Mouse (Mus musculus): ENCODE measurements at regions not wholly inside any gene's neighbourhood (a gene's known extent, or its start where the extent isn't known, plus 50 kb on each side); places are given as distances from the start of the nearest gene placed in this dataset.

DNA sequence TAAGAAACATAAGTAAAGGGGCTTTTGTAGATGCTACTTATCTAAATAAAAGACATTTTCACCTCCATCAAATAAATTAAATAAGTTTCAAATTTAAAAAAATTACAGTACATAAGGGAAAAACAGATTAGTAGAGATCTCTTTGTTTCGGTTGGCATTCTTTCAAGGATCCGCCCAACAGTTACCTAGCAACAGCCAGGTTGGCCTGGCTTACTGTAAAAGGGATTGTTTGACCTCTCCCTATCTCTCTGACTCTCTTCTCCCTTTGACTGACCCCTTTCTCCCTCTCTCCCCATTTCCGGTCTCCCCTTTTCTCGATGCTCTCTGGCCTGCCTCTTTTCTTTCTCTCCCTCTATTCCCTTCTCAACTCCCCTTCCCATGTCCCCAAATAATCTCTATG lies 82.3 kb upstream of the Sec61g start:
- TF ChIP-seq CTCF (IDR thresholded peaks at IDR 0.05; ENCODE audit: insufficient read depth, low read length), result no peak
- TF ChIP-seq POLR2A (IDR thresholded peaks at IDR 0.05; ENCODE audit: borderline replicate concordance, extremely low read depth, low read depth, low read length), result no peak

Data from lung, adult 2 months (tissue).